In genomic region chr3:159495243-159495801, GRCm38 (mm10) we compare ENCODE assay signal across 8 mouse cellular contexts. TPM values are rescaled to one million over a fixed set of nuclear protein-coding genes. Genes with fewer than 3 reads are reported as not detected.
DNase-seq lines count a peak whose midpoint lies in the region; ATAC-seq lines count a peak whose summit lies in the region.

Gene Depdc1a, plus strand, starts transcription at chr3:159495433.

- no peaks in the 10 kb centered on the region for H3K27me3 ChIP-seq in hindbrain, embryonic 15.5 days

- H3K4me2 ChIP-seq in hindbrain, embryonic 15.5 days, result peak within 1 kb of the TSS; percentile 76

- no peaks in the 10 kb centered on the region for H3K9me3 ChIP-seq in hindbrain, embryonic 15.5 days

- ATAC-seq in hindbrain, embryonic 15.5 days (ENCODE audit: low FRiP score, low read depth), result peak; percentile 100

- peak within 1 kb of the TSS; percentile 70 for H3K9ac ChIP-seq in hindbrain, embryonic 15.5 days

- peaks cover 4% of the 10 kb centered on the region; the same call in 1 of the 2 replicates for H3K4me1 ChIP-seq in hindbrain, embryonic 15.5 days (replicated peaks)

- H3K4me3 ChIP-seq in hindbrain, embryonic 15.5 days, result peak within 1 kb of the TSS; percentile 68

- peak; percentile 88 for DNase-seq in T-cell, adult 2 months (ENCODE audit: low spot score)
- DNase-seq in cerebellum, postnatal 36 days, result peak; percentile 84 to 86
- peak; percentile 86 to 91 for DNase-seq in frontal cortex, postnatal 36 days (ENCODE audit: low spot score in 2 of 2)
- DNase-seq in left cerebral cortex, adult 11 months (ENCODE audit: low spot score), result peak; percentile 82
- peak; percentile 92 to 94 for DNase-seq in lung, postnatal 4 days
- DNase-seq in retina, postnatal 7 days (ENCODE audit: low read depth, low spot score), result peak; percentile 76
- DNase-seq in urinary bladder, adult 2 months (ENCODE audit: low spot score), result peak; percentile 77

- no peak within 1 kb of the TSS for H3K27ac ChIP-seq in hindbrain, embryonic 15.5 days (replicated peaks)

- under 1% methylated on average over 28 of the region's 28 CpGs for WGBS in hindbrain, embryonic 15.5 days

- no peaks in the 10 kb centered on the region for H3K36me3 ChIP-seq in hindbrain, embryonic 15.5 days

RNA-seq across cellular contexts. Expression of gene Depdc1a, which starts in this region (rescaled TPM):
- 4.4 and 5.8 TPM in 2 replicates for polyA plus RNA-seq in hindbrain, embryonic 15.5 days (2015; fragmentation: Nextera tagmentation; extraction: Ambion mirVana)
- 0.74 and 0.78 TPM in 2 replicates for polyA plus RNA-seq in urinary bladder, adult 2 months (2012; rRNA removed)

Comparison
In these comparisons a context has a peak if more than half of its experiments do, and no peak if none do; other contexts are left out.
1. Peak in DNase-seq in urinary bladder, adult 2 months; RNA of the gene not detected or under 1 TPM.